Mouse (Mus musculus): Measurements from ENCODE around the gene 4930402H24Rik. TPM values are rescaled to one million over a fixed set of nuclear protein-coding genes. Genes with fewer than 3 reads are reported as not detected.

The 4930402H24Rik gene
- polyA plus RNA-seq (2016; fragmentation: Nextera tagmentation; extraction: Ambion mirVana), result 30.3 and 32.2 TPM in 2 replicates

- DNase-seq (ENCODE audit: low spot score), result peak; percentile 97
- Histone ChIP-seq H3K36me3 (replicated peaks) (no peaks in the 10 kb centered on the region), H3K27ac (replicated peaks) (peak within 1 kb of the TSS; percentile 86), H3K4me3 (peak within 1 kb of the TSS; percentile 95), H3K27me3 (replicated peaks; ENCODE audit: low read depth, poor library complexity, severe bottlenecking) (no peaks in the 10 kb centered on the region), H3K9me3 (no peaks in the 10 kb centered on the region), H3K4me1 (peaks cover 23% of the 10 kb centered on the region)
- 5% methylated on average over 50 of the region's 50 CpGs for WGBS
Observed at GRCm38 (mm10) chr2:130905751-130906583, at the start of gene 4930402H24Rik, which contains the start of gene Atrn. 4930402H24Rik (minus strand) TSS chr2:130906406. Atrn (plus strand) TSS chr2:130906495.

- Histone ChIP-seq H3K27ac (replicated peaks) (no peak overlapping the region), H3K4me1 (no peaks in the 10 kb centered on the region), H3K36me3 (replicated peaks) (peaks cover 4% of the 10 kb centered on the region; the same call in 1 of the 2 replicates), H3K9me3 (no peaks in the 10 kb centered on the region), H3K27me3 (replicated peaks; ENCODE audit: low read depth, poor library complexity, severe bottlenecking) (no peaks in the 10 kb centered on the region), H3K4me3 (no peak overlapping the region)
- 3% methylated on average over 1 of the region's 1 CpGs for WGBS
- peak; percentile 80 for DNase-seq (ENCODE audit: low spot score)
Observed at GRCm38 (mm10) chr2:130950548-130950947, 44.3 kb upstream of the 4930402H24Rik start.

GRCm38 (mm10) chr2:130949781-130950180, 43.6 kb upstream of the 4930402H24Rik start:
- DNase-seq (ENCODE audit: low spot score), result no peak
- 78% methylated on average over 2 of the region's 2 CpGs for WGBS
- H3K27me3 ChIP-seq (replicated peaks; ENCODE audit: low read depth, poor library complexity, severe bottlenecking), result no peaks in the 10 kb centered on the region
- H3K36me3 ChIP-seq (replicated peaks), result peaks cover 4% of the 10 kb centered on the region; the same call in 1 of the 2 replicates
- no peak overlapping the region for H3K27ac ChIP-seq (replicated peaks)
- H3K4me1 ChIP-seq, result no peaks in the 10 kb centered on the region
- no peaks in the 10 kb centered on the region for H3K9me3 ChIP-seq
- no peak overlapping the region for H3K4me3 ChIP-seq

DNA sequence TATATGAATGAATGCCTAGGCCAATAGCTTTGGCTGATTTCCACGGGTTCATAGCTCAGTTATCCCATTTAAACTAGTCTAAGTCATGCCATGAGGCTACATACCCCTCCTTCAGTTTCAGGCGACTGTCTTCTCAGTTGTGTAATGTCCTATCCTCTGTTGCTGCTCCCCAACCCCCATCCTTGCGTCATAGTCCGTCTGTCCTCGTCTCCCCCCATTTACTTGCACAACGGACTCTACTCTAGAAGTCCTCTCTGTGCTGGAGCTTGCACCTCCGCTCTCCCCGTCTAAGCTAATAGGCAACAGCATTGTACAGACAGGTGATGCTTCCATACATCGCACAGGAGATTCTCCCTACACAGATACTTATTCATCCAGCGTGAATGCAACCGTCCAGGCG, 26.7 kb upstream of the 4930402H24Rik start:
- no peaks in the 10 kb centered on the region for H3K9me3 ChIP-seq
- no peaks in the 10 kb centered on the region for H3K27me3 ChIP-seq (replicated peaks; ENCODE audit: low read depth, poor library complexity, severe bottlenecking)
- no peak overlapping the region for H3K4me3 ChIP-seq
- DNase-seq (ENCODE audit: low spot score), result no peak
- 90% methylated on average over 12 of the region's 12 CpGs for WGBS
- no peaks in the 10 kb centered on the region for H3K36me3 ChIP-seq (replicated peaks)
- H3K27ac ChIP-seq (replicated peaks), result no peak overlapping the region
- no peaks in the 10 kb centered on the region for H3K4me1 ChIP-seq

DNA sequence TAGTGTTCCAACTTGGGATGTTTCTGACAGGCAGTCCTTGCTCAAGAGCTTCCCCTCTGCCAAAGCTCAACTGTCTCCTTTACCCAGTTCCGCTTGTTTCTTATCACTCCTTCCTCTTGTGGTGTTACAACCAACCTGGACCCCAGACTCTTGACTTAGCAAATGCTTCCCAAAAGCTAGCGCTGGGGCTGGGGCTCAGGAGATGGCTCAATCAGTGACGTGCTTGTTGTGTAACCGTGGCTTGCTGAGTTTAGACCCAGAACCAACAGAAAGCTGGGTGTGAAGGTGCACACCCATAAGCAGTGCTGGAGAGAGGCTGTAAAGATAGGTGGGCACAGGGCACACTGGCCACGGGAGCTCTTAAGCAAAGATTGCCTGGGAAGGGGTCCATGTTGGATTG, 23.8 kb upstream of the 4930402H24Rik start:
- Histone ChIP-seq H3K27me3 (replicated peaks; ENCODE audit: low read depth, poor library complexity, severe bottlenecking) (no peaks in the 10 kb centered on the region), H3K9me3 (no peaks in the 10 kb centered on the region), H3K4me3 (no peak overlapping the region), H3K27ac (replicated peaks) (no peak overlapping the region), H3K36me3 (replicated peaks) (no peaks in the 10 kb centered on the region), H3K4me1 (no peaks in the 10 kb centered on the region)
- DNase-seq (ENCODE audit: low spot score), result no peak
- 92% methylated on average over 5 of the region's 5 CpGs for WGBS

GRCm38 (mm10) chr2:130928530-130928929, 22.3 kb upstream of the 4930402H24Rik start:
- Histone ChIP-seq H3K4me1 (no peaks in the 10 kb centered on the region), H3K36me3 (replicated peaks) (no peaks in the 10 kb centered on the region), H3K27ac (replicated peaks) (no peak overlapping the region), H3K27me3 (replicated peaks; ENCODE audit: low read depth, poor library complexity, severe bottlenecking) (no peaks in the 10 kb centered on the region), H3K4me3 (no peak overlapping the region), H3K9me3 (no peaks in the 10 kb centered on the region)
- no peak for DNase-seq (ENCODE audit: low spot score)

DNA sequence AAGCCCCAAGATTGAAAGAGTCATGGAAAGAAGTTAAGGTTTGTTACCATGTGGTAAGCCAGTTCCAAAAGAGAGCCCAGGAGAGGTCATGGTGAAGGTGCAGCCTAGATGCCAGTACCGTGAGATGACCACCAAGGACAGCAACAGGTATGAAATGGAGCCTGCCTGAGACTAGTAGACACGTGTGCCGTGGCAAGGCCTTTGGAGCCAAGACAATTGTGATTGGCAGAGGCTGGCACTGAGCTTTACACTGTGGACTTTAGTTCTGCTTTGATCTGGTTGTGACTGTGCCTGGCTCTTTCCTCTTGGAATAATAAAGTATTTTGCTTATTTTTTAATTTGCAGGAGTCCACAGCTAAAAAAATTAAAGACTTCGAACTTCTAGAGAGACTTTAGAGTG, 21.8 kb upstream of the 4930402H24Rik start:
- Histone ChIP-seq H3K4me1 (no peaks in the 10 kb centered on the region), H3K27ac (replicated peaks) (no peak overlapping the region), H3K36me3 (replicated peaks) (no peaks in the 10 kb centered on the region), H3K9me3 (no peaks in the 10 kb centered on the region), H3K4me3 (no peak overlapping the region), H3K27me3 (replicated peaks; ENCODE audit: low read depth, poor library complexity, severe bottlenecking) (no peaks in the 10 kb centered on the region)
- 90% methylated on average over 4 of the region's 4 CpGs for WGBS
- no peak for DNase-seq (ENCODE audit: low spot score)

GRCm38 (mm10) chr2:130924950-130925349, 18.7 kb upstream of the 4930402H24Rik start:
- no peak for DNase-seq (ENCODE audit: low spot score)
- Histone ChIP-seq H3K27me3 (replicated peaks; ENCODE audit: low read depth, poor library complexity, severe bottlenecking) (no peaks in the 10 kb centered on the region), H3K4me1 (no peaks in the 10 kb centered on the region), H3K9me3 (no peaks in the 10 kb centered on the region), H3K36me3 (replicated peaks) (no peaks in the 10 kb centered on the region), H3K4me3 (no peak overlapping the region), H3K27ac (replicated peaks) (no peak overlapping the region)
- 77% methylated on average over 2 of the region's 2 CpGs for WGBS

DNA sequence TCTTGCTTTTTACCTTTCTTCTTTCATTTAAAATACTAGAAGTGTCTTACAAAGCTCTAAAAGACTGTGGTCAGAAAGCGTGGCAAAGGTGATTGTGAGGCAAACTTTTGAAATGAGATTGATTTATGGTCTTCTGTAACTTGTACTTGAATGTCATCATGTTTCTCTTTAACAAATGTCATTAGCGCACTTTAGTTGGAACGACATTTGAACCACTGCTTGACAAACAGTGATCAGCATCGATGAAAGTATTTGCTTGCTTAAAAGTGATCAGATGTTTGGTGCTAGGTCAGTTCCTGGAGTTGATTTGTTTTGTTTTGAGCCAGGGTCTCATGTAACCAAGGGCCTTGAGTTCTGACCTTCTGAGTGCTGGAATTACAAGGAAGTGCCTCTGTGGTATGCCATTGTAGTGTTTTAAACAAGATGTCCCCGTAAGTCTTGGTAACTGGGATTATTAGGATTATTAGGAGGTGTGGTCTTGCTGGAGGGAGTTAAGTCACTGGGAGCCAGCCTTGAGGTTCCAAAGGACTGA, 12.9 kb upstream of the 4930402H24Rik start:
- Histone ChIP-seq H3K9me3 (no peaks in the 10 kb centered on the region), H3K27ac (replicated peaks) (no peak overlapping the region), H3K4me1 (peaks cover 18% of the 10 kb centered on the region), H3K4me3 (no peak overlapping the region), H3K27me3 (replicated peaks; ENCODE audit: low read depth, poor library complexity, severe bottlenecking) (no peaks in the 10 kb centered on the region), H3K36me3 (replicated peaks) (no peaks in the 10 kb centered on the region)
- WGBS, result 72% methylated on average over 5 of the region's 5 CpGs
- no peak for DNase-seq (ENCODE audit: low spot score)

- H3K4me3 ChIP-seq, result no peak overlapping the region
- H3K36me3 ChIP-seq (replicated peaks), result no peaks in the 10 kb centered on the region
- no peak for DNase-seq (ENCODE audit: low spot score)
- no peak overlapping the region for H3K27ac ChIP-seq (replicated peaks)
- peaks cover 18% of the 10 kb centered on the region for H3K4me1 ChIP-seq
- H3K27me3 ChIP-seq (replicated peaks; ENCODE audit: low read depth, poor library complexity, severe bottlenecking), result no peaks in the 10 kb centered on the region
- WGBS, result 92% methylated on average over 1 of the region's 1 CpGs
- no peaks in the 10 kb centered on the region for H3K9me3 ChIP-seq
Observed at GRCm38 (mm10) chr2:130917686-130918085, 11.5 kb upstream of the 4930402H24Rik start.

GRCm38 (mm10) chr2:130916521-130917147, 10.4 kb upstream of the 4930402H24Rik start:
- H3K9me3 ChIP-seq, result no peaks in the 10 kb centered on the region
- no peak overlapping the region for H3K4me3 ChIP-seq
- no peaks in the 10 kb centered on the region for H3K36me3 ChIP-seq (replicated peaks)
- DNase-seq (ENCODE audit: low spot score), result no peak
- peaks cover 18% of the 10 kb centered on the region for H3K4me1 ChIP-seq
- H3K27ac ChIP-seq (replicated peaks), result no peak overlapping the region
- 63% methylated on average over 3 of the region's 3 CpGs for WGBS
- H3K27me3 ChIP-seq (replicated peaks; ENCODE audit: low read depth, poor library complexity, severe bottlenecking), result no peaks in the 10 kb centered on the region

- Histone ChIP-seq H3K9me3 (no peaks in the 10 kb centered on the region), H3K27ac (replicated peaks) (0 out of 2 replicates have a peak overlapping the region, but pooled peaks have one; percentile 44), H3K4me1 (peaks cover 18% of the 10 kb centered on the region), H3K4me3 (no peak overlapping the region), H3K27me3 (replicated peaks; ENCODE audit: low read depth, poor library complexity, severe bottlenecking) (no peaks in the 10 kb centered on the region), H3K36me3 (replicated peaks) (no peaks in the 10 kb centered on the region)
- DNase-seq (ENCODE audit: low spot score), result no peak
- WGBS, result 68% methylated on average over 1 of the region's 1 CpGs
Observed at GRCm38 (mm10) chr2:130914873-130915272, 8.7 kb upstream of the 4930402H24Rik start.

Data from embryonic facial prominence, embryonic 10.5 days (tissue).